Mouse (Mus musculus) small intestine, adult 2 months (tissue): ENCODE measurements around the gene Psmd3.

ENCODE experiments used
- CTCF ChIP-seq: fragments of 200-500 bp; IDR thresholded peaks from 2 replicates; pipeline ENCODE4 v1.5.1; 2012; ENCODE audit warnings: low read depth, mild to moderate bottlenecking, control low read depth, inconsistent platforms, low read length, moderate library complexity, mixed read lengths; ENCODE audit not compliant: insufficient replicate concordance, insufficient read length; ENCODE audit errors: extremely low read depth
- POLR2A ChIP-seq: fragments of 200-500 bp; IDR thresholded peaks from 2 replicates; pipeline ENCODE4 v1.6.1; 2012; ENCODE audit warnings: low read depth, mild to moderate bottlenecking, control low read depth, inconsistent platforms, low read length, moderate library complexity

GRCm38 (mm10) chr11:98738428-98738911, 56.1 kb downstream of the Psmd3 start:
- TF ChIP-seq CTCF, result no peak
- TF ChIP-seq POLR2A, result no peak
